18 mouse cellular contexts compared by ENCODE assay signal in genomic region chr7:128256783-128257334, GRCm38 (mm10). TPM values are rescaled to one million over a fixed set of nuclear protein-coding genes. Genes with fewer than 3 reads are reported as not detected.
DNase-seq lines count a peak whose midpoint lies in the region; ATAC-seq lines count a peak whose summit lies in the region.
"Had no signal": no experiment of that assay in that cellular context is flagged by ENCODE, and none has a peak within 500 bp of the region (broad histone marks: within the 10 kb centered on the region; RNA-seq: fewer than 3 reads in every experiment).

No protein-coding gene starts in this region.

- peaks cover 34% of the 10 kb centered on the region for H3K4me1 ChIP-seq in heart, embryonic 12.5 days (replicated peaks)

- peak overlapping the region; percentile 17; the same call in 1 of the 2 replicates for H3K27ac ChIP-seq in heart, embryonic 12.5 days (ENCODE audit: poor library complexity, severe bottlenecking)
- H3K27ac ChIP-seq: limb, embryonic 12.5 days; midbrain, embryonic 13.5 days; neural tube, embryonic 12.5 days had no signal

- 28% methylated on average over 5 of the region's 5 CpGs for WGBS in heart, embryonic 12.5 days

- peaks cover 25% of the 10 kb centered on the region for H3K36me3 ChIP-seq in heart, embryonic 12.5 days
- H3K36me3 ChIP-seq: limb, embryonic 12.5 days; midbrain, embryonic 13.5 days; neural tube, embryonic 12.5 days had no signal

- H3K27me3 ChIP-seq in heart, embryonic 12.5 days (replicated peaks): no peaks in the 10 kb centered on the region
- H3K27me3 ChIP-seq: limb, embryonic 12.5 days; neural tube, embryonic 12.5 days had no signal

- no peaks in the 10 kb centered on the region for H3K9me3 ChIP-seq in heart, embryonic 12.5 days (replicated peaks)
- H3K9me3 ChIP-seq: limb, embryonic 12.5 days; midbrain, embryonic 13.5 days; neural tube, embryonic 12.5 days had no signal

- no peak; the same call in 1 of the 2 replicates for ATAC-seq in heart, embryonic 12.5 days (ENCODE audit: insufficient number of reproducible peaks, low FRiP score)
- ATAC-seq: forebrain, postnatal 0 days; liver, postnatal 0 days; midbrain, embryonic 13.5 days; Patski had no signal

- no peak overlapping the region for H3K9ac ChIP-seq in heart, embryonic 12.5 days
- H3K9ac ChIP-seq: forebrain, postnatal 0 days; limb, embryonic 12.5 days; liver, postnatal 0 days; midbrain, embryonic 13.5 days; neural tube, embryonic 12.5 days had no signal

- no peak for DNase-seq in heart, adult 8-10 months (ENCODE audit: low spot score)
- DNase-seq in ovary, adult 18-20 months (ENCODE audit: low spot score): peak; percentile 84
- DNase-seq in ovary, postnatal 10 days (ENCODE audit: low spot score): no peak
- DNase-seq in lung, postnatal 36 days: peak; percentile 58
- DNase-seq in left cerebral cortex, postnatal 14 days (ENCODE audit: low spot score in 2 of 2): no peak
- no peak for DNase-seq in gastrocnemius, postnatal 10 days
- DNase-seq in layer of hippocampus, adult 8-10 months (ENCODE audit: low spot score in 2 of 2): no peak
- DNase-seq: cerebellum, adult 9-10 months; forebrain, postnatal 0 days; liver, postnatal 0 days; thymus, postnatal 25 days had no signal

- peak overlapping the region; percentile 28; the same call in 1 of the 2 replicates for H3K4me2 ChIP-seq in heart, embryonic 12.5 days
- H3K4me2 ChIP-seq: limb, embryonic 12.5 days; midbrain, embryonic 13.5 days; neural tube, embryonic 12.5 days had no signal

- intact Hi-C loops in left cerebral cortex, postnatal 14 days (cut with DNase I): no loop called here

- H3K4me3 ChIP-seq in heart, embryonic 12.5 days: no peak overlapping the region
- H3K4me3 ChIP-seq: limb, embryonic 12.5 days; midbrain, embryonic 13.5 days; neural tube, embryonic 12.5 days had no signal

RNA-seq across cellular contexts. Expression of gene Slc5a2, which starts 8.6 kb away (rescaled TPM):
- 0.11 and 0.23 TPM in 2 replicates for polyA plus RNA-seq in heart, embryonic 12.5 days (2016; fragmentation: Nextera tagmentation; extraction: Ambion mirVana)
- not detected for total RNA-seq in heart, adult 8-10 months (2022)
- total RNA-seq in left cerebral cortex, postnatal 14 days (2021): not detected
- not detected for total RNA-seq in gastrocnemius, postnatal 10 days (2021)
- not detected for total RNA-seq in layer of hippocampus, adult 8-10 months (2022)
- total RNA-seq: forebrain, postnatal 0 days; layer of hippocampus, postnatal 25 days had no signal
- polyA plus RNA-seq: intestine, embryonic 14.5 days; limb, embryonic 12.5 days; midbrain, embryonic 13.5 days; neural tube, embryonic 12.5 days had no signal

RNA-seq across cellular contexts. Expression of gene Tgfb1i1, which starts 10.2 kb away (rescaled TPM):
- 198 and 202 TPM in 2 replicates for polyA plus RNA-seq in heart, embryonic 12.5 days (2016; fragmentation: Nextera tagmentation; extraction: Ambion mirVana)
- 10 to 100 TPM; 13.5 to 15.7 (median 14.6) TPM for total RNA-seq in heart, adult 8-10 months (2022)
- total RNA-seq in left cerebral cortex, postnatal 14 days (2021): 10 to 100 TPM; 27.1 to 27.4 TPM
- 10 to 100 TPM; 23.1 to 30.3 TPM for total RNA-seq in gastrocnemius, postnatal 10 days (2021)
- total RNA-seq in layer of hippocampus, adult 8-10 months (2022): 10 to 100 TPM; 13.2 to 16.4 (median 13.6) TPM

RNA-seq across cellular contexts. Expression of gene 9130023H24Rik, which starts 19.0 kb away (rescaled TPM):
- 7.1 and 7.5 TPM in 2 replicates for polyA plus RNA-seq in heart, embryonic 12.5 days (2016; fragmentation: Nextera tagmentation; extraction: Ambion mirVana)
- total RNA-seq in heart, adult 8-10 months (2022): 1 to 10 TPM; 3.0 to 4.0 (median 3.6) TPM
- 1 to 10 TPM; 3.6 to 4.0 TPM for total RNA-seq in left cerebral cortex, postnatal 14 days (2021)
- 1 to 10 TPM; 3.5 to 4.6 TPM for total RNA-seq in gastrocnemius, postnatal 10 days (2021)
- 1 to 10 TPM; 3.5 to 5.0 (median 3.7) TPM for total RNA-seq in layer of hippocampus, adult 8-10 months (2022)

RNA-seq across cellular contexts. Expression of gene Armc5, which starts 19.7 kb away (rescaled TPM):
- 15.3 and 15.7 TPM in 2 replicates for polyA plus RNA-seq in heart, embryonic 12.5 days (2016; fragmentation: Nextera tagmentation; extraction: Ambion mirVana)
- 10 to 100 TPM in 1 of 4 experiments, 1 to 10 TPM in 3; 7.0 to 10.5 (median 7.9) TPM for total RNA-seq in heart, adult 8-10 months (2022)
- total RNA-seq in left cerebral cortex, postnatal 14 days (2021): 10 to 100 TPM in 1 of 2 experiments, 1 to 10 TPM in 1; 9.7 to 11.4 TPM
- 10 to 100 TPM; 10.7 to 14.7 TPM for total RNA-seq in gastrocnemius, postnatal 10 days (2021)
- 10 to 100 TPM; 10.0 to 14.7 (median 11.9) TPM for total RNA-seq in layer of hippocampus, adult 8-10 months (2022)

RNA-seq across cellular contexts. Expression of gene BC017158, which starts 41.1 kb away (rescaled TPM):
- 20.0 and 22.5 TPM in 2 replicates for polyA plus RNA-seq in heart, embryonic 12.5 days (2016; fragmentation: Nextera tagmentation; extraction: Ambion mirVana)
- 1 to 10 TPM; 5.8 to 6.9 (median 6.5) TPM for total RNA-seq in heart, adult 8-10 months (2022)
- 10 to 100 TPM; 23.4 to 24.5 TPM for total RNA-seq in left cerebral cortex, postnatal 14 days (2021)
- total RNA-seq in gastrocnemius, postnatal 10 days (2021): 10 to 100 TPM in 1 of 2 experiments, 1 to 10 TPM in 1; 7.0 to 11.9 TPM
- total RNA-seq in layer of hippocampus, adult 8-10 months (2022): 10 to 100 TPM; 25.1 to 31.9 (median 28.0) TPM

Comparison
In these comparisons a context has a peak if more than half of its experiments do, and no peak if none do; other contexts are left out.
1. DNase-seq: peak in ovary, adult 18-20 months (single experiment) and lung, postnatal 36 days (single experiment); none in heart, adult 8-10 months (single experiment), ovary, postnatal 10 days (single experiment), left cerebral cortex, postnatal 14 days (0 of 2), gastrocnemius, postnatal 10 days (single experiment) and layer of hippocampus, adult 8-10 months (0 of 2).